ENCODE assay signal across 10 mouse cellular contexts in the genomic region with DNA sequence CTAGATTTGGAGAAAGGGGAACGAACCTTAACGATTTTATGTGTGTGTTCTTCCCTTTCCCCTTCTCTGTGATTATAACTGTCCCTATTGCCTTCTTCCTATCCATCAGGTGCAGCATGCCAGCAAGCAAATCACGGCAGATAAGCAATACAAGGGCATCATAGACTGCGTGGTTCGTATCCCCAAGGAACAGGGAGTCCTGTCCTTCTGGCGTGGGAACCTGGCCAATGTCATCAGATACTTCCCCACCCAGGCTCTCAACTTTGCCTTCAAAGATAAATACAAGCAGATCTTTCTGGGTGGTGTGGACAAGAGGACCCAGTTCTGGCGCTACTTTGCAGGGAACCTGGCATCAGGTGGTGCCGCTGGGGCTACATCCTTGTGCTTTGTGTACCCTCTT. TPM values are rescaled to one million over a fixed set of nuclear protein-coding genes. Genes with fewer than 3 reads are reported as not detected.
DNase-seq lines count a peak whose midpoint lies in the region; ATAC-seq and TF ChIP-seq lines count a peak whose summit lies in the region.
"Not testable (repeated sequence)": the region's sequence is repeated elsewhere in the genome, so short reads cannot be mapped to it uniquely, and the experiment has no call there.
"Had no signal": no experiment of that assay in that cellular context is flagged by ENCODE, and none has a peak within 500 bp of the region (broad histone marks: within the 10 kb centered on the region; RNA-seq: fewer than 3 reads in every experiment).

No protein-coding gene starts in this region.

- 72% methylated on average over 8 of the region's 8 CpGs for WGBS in embryonic facial prominence, embryonic 11.5 days
- WGBS in forebrain, postnatal 0 days = 71% methylated on average over 8 of the region's 8 CpGs
- WGBS in hindbrain, embryonic 11.5 days = 84% methylated on average over 8 of the region's 8 CpGs
- WGBS in kidney, embryonic 16.5 days = 59% methylated on average over 8 of the region's 8 CpGs
- WGBS in liver, embryonic 14.5 days (ENCODE audit: insufficient replicate concordance) = 46% methylated on average over 8 of the region's 8 CpGs
- 80% methylated on average over 8 of the region's 8 CpGs for WGBS in midbrain, embryonic 12.5 days
- 57% methylated on average over 8 of the region's 8 CpGs for WGBS in spleen, adult 2 months

- not testable (repeated sequence) for H3K27ac ChIP-seq in CH12.LX (ENCODE audit: insufficient read depth, low read depth); embryonic facial prominence, embryonic 11.5 days (replicated peaks; ENCODE audit: low read depth, low read length); forebrain, postnatal 0 days (ENCODE audit: low read depth, low read length); hindbrain, embryonic 11.5 days (ENCODE audit: low read depth, low read length); liver, embryonic 14.5 days; midbrain, embryonic 12.5 days (replicated peaks); spleen, adult 2 months (ENCODE audit: insufficient read depth, low read length)
- peak overlapping the region; percentile 90; the same call in 1 of the 2 replicates for H3K27ac ChIP-seq in kidney, embryonic 16.5 days (ENCODE audit: low read length)

- dilution Hi-C loops in CH12.LX (cut with MboI; ENCODE audit: extremely low pct_ligation_motif_present, extremely low pct_unique_long_range_greater_than_20kb, low sequenced_read_pairs) = not testable (repeated sequence)

- not testable (repeated sequence) for TF ChIP-seq RAD21 in CH12.LX (IDR thresholded peaks at IDR 0.05; ENCODE audit: low read depth, low read length)

- not testable (repeated sequence) for H3K27me3 ChIP-seq in CH12.LX (replicated peaks); embryonic facial prominence, embryonic 11.5 days (ENCODE audit: control insufficient read depth, insufficient read depth, low read length); forebrain, postnatal 0 days (ENCODE audit: insufficient read depth, low read length); hindbrain, embryonic 11.5 days (ENCODE audit: control insufficient read depth, insufficient read depth, low read length); kidney, embryonic 16.5 days (ENCODE audit: insufficient read depth, low read length); liver, embryonic 14.5 days (ENCODE audit: control insufficient read depth, insufficient read depth, low read length); midbrain, embryonic 12.5 days; spleen, adult 2 months (ENCODE audit: control insufficient read depth, insufficient read depth, low read length)

- not testable (repeated sequence) for H3K79me2 ChIP-seq in CH12.LX (replicated peaks; ENCODE audit: control insufficient read depth, extremely low read depth, insufficient read depth, poor library complexity, severe bottlenecking)

- in situ Hi-C loops in CH12.LX (cut with MboI; ENCODE audit: low pct_ligation_motif_present, low pct_unique_long_range_greater_than_20kb, low sequenced_read_pairs) = loop anchor here (5.0 to 10.0 kb wide), 2 partner anchors 34 to 52 kb away; a partner anchor contains a TSS

- not testable (repeated sequence) for DNase-seq in CH12.LX (ENCODE audit: extremely low read depth); embryonic facial prominence, embryonic 11.5 days (ENCODE audit: low spot score); forebrain, postnatal 0 days; hindbrain, embryonic 11.5 days (ENCODE audit: low spot score); liver, embryonic 14.5 days (ENCODE audit: low read depth in 3 of 3, low spot score in 3 of 3); spleen, adult 2 months (ENCODE audit: low read depth in 1 of 2, low spot score in 2 of 2)

- TF ChIP-seq EP300 in CH12.LX (IDR thresholded peaks at IDR 0.05; ENCODE audit: low read length); liver, embryonic 14.5 days (IDR thresholded peaks at IDR 0.05; ENCODE audit: low read depth): not testable (repeated sequence)

- not testable (repeated sequence) for TF ChIP-seq POLR2A in CH12.LX (IDR thresholded peaks at IDR 0.05; ENCODE audit: low read depth, low read length); spleen, adult 2 months (IDR thresholded peaks at IDR 0.05; ENCODE audit: low read depth, low read length)

- peak overlapping the region; percentile 83 for H3K9ac ChIP-seq in CH12.LX (ENCODE audit: insufficient read depth, low read depth)
- H3K9ac ChIP-seq in embryonic facial prominence, embryonic 11.5 days (replicated peaks; ENCODE audit: low read length) = not testable (repeated sequence)
- H3K9ac ChIP-seq in forebrain, postnatal 0 days = peak overlapping the region; percentile 64; the same call in 1 of the 2 replicates
- 0 out of 2 replicates have a peak overlapping the region, but pooled peaks have one; percentile 23 for H3K9ac ChIP-seq in hindbrain, embryonic 11.5 days (ENCODE audit: low read depth, low read length)
- peak overlapping the region; percentile 69 for H3K9ac ChIP-seq in kidney, embryonic 16.5 days (replicated peaks; ENCODE audit: low read length)
- peak overlapping the region; percentile 89 for H3K9ac ChIP-seq in liver, embryonic 14.5 days (replicated peaks)
- peak overlapping the region; percentile 76; the same call in 1 of the 2 replicates for H3K9ac ChIP-seq in midbrain, embryonic 12.5 days (replicated peaks)

- not testable (repeated sequence) for TF ChIP-seq CTCF in CH12.LX (conservative IDR thresholded peaks at IDR 0.05 in 1 of 2, IDR thresholded peaks at IDR 0.05 in 1 of 2; ENCODE audit: low read depth in 2 of 2, low read length in 2 of 2); forebrain, postnatal 0 days (IDR thresholded peaks at IDR 0.05; ENCODE audit: low read depth); liver, embryonic 14.5 days (IDR thresholded peaks at IDR 0.05; ENCODE audit: low read depth); spleen, adult 2 months (IDR thresholded peaks at IDR 0.05; ENCODE audit: extremely low read depth, insufficient read depth, insufficient read length, insufficient replicate concordance)

- not testable (repeated sequence) for H3K9me3 ChIP-seq in CH12.LX (replicated peaks; ENCODE audit: low read length); embryonic facial prominence, embryonic 11.5 days (replicated peaks; ENCODE audit: control insufficient read depth, low read length); forebrain, postnatal 0 days (ENCODE audit: low read length); hindbrain, embryonic 11.5 days (ENCODE audit: control insufficient read depth, low read length); kidney, embryonic 16.5 days (ENCODE audit: low read length); liver, embryonic 14.5 days (ENCODE audit: control insufficient read depth, low read length); midbrain, embryonic 12.5 days

- peak overlapping the region; percentile 32 for H3K4me2 ChIP-seq in CH12.LX (ENCODE audit: insufficient read depth, low read depth, poor library complexity, severe bottlenecking)
- peak overlapping the region; percentile 52; the same call in 1 of the 2 replicates for H3K4me2 ChIP-seq in embryonic facial prominence, embryonic 11.5 days (ENCODE audit: low read depth, low read length)
- H3K4me2 ChIP-seq in forebrain, postnatal 0 days (ENCODE audit: low read depth) = peak overlapping the region; percentile 57
- H3K4me2 ChIP-seq in hindbrain, embryonic 11.5 days (replicated peaks; ENCODE audit: low read depth, low read length) = peak overlapping the region; percentile 39
- peak overlapping the region; percentile 55 for H3K4me2 ChIP-seq in kidney, embryonic 16.5 days (replicated peaks; ENCODE audit: low read depth, low read length)
- H3K4me2 ChIP-seq in liver, embryonic 14.5 days (ENCODE audit: low read depth) = peak overlapping the region; percentile 73
- peak overlapping the region; percentile 54 for H3K4me2 ChIP-seq in midbrain, embryonic 12.5 days (replicated peaks)

- peaks cover 15 to 18% of the 10 kb centered on the region in 2 experiments for H3K36me3 ChIP-seq in CH12.LX (replicated peaks in 1 of 2; ENCODE audit: control insufficient read depth in 1 of 2, insufficient read depth in 1 of 2, low read length in 1 of 2)
- H3K36me3 ChIP-seq in embryonic facial prominence, embryonic 11.5 days (replicated peaks; ENCODE audit: control insufficient read depth, insufficient read depth, low read depth, low read length); forebrain, postnatal 0 days (ENCODE audit: insufficient read depth); hindbrain, embryonic 11.5 days (ENCODE audit: control insufficient read depth, insufficient read depth, low read length); kidney, embryonic 16.5 days (ENCODE audit: insufficient read depth, low read length); spleen, adult 2 months (ENCODE audit: control insufficient read depth, insufficient read depth, low read length): not testable (repeated sequence)
- H3K36me3 ChIP-seq in liver, embryonic 14.5 days (replicated peaks; ENCODE audit: control insufficient read depth, insufficient read depth, low read depth) = peaks cover 10% of the 10 kb centered on the region
- peaks cover 10% of the 10 kb centered on the region for H3K36me3 ChIP-seq in midbrain, embryonic 12.5 days

- peak overlapping the region; percentile 73 to 81 (median 75) for H3K4me3 ChIP-seq in CH12.LX (replicated peaks in 1 of 3; ENCODE audit: low read depth in 2 of 3, low read length in 2 of 3, poor library complexity in 1 of 3)
- H3K4me3 ChIP-seq in embryonic facial prominence, embryonic 11.5 days (ENCODE audit: low read depth, low read length) = peak overlapping the region; percentile 55
- peak overlapping the region; percentile 52 for H3K4me3 ChIP-seq in forebrain, postnatal 0 days (ENCODE audit: low read depth, low read length)
- H3K4me3 ChIP-seq in hindbrain, embryonic 11.5 days (ENCODE audit: low read depth, low read length) = peak overlapping the region; percentile 58
- peak overlapping the region; percentile 69 for H3K4me3 ChIP-seq in kidney, embryonic 16.5 days (ENCODE audit: low read length)
- peak overlapping the region; percentile 67 to 75 for H3K4me3 ChIP-seq in liver, embryonic 14.5 days (ENCODE audit: insufficient read depth in 1 of 2, low read depth in 2 of 2, low read length in 2 of 2)
- peak overlapping the region; percentile 59 for H3K4me3 ChIP-seq in midbrain, embryonic 12.5 days
- peak overlapping the region; percentile 92; the same call in 1 of the 2 replicates for H3K4me3 ChIP-seq in spleen, adult 2 months (ENCODE audit: extremely low read depth, insufficient read depth, insufficient read length)

- not testable (repeated sequence) for H3K4me1 ChIP-seq in CH12.LX (ENCODE audit: control insufficient read depth in 1 of 2, insufficient read depth in 2 of 2); embryonic facial prominence, embryonic 11.5 days (ENCODE audit: control insufficient read depth, insufficient read depth, low read length); forebrain, postnatal 0 days (ENCODE audit: insufficient read depth); hindbrain, embryonic 11.5 days (replicated peaks; ENCODE audit: control insufficient read depth, insufficient read depth, low read length); kidney, embryonic 16.5 days (ENCODE audit: insufficient read depth, low read length); liver, embryonic 14.5 days (replicated peaks; ENCODE audit: control insufficient read depth in 2 of 2, insufficient read depth in 2 of 2, low read length in 1 of 2); midbrain, embryonic 12.5 days; spleen, adult 2 months (ENCODE audit: control insufficient read depth, insufficient read depth, insufficient read length)

- ATAC-seq in embryonic facial prominence, embryonic 11.5 days (replicated peaks; ENCODE audit: insufficient number of reproducible peaks, low FRiP score, low TSS enrichment, low read depth); forebrain, postnatal 0 days; hindbrain, embryonic 11.5 days (ENCODE audit: low FRiP score); kidney, embryonic 16.5 days (ENCODE audit: low FRiP score, low TSS enrichment); liver, embryonic 14.5 days (ENCODE audit: insufficient read depth); midbrain, embryonic 12.5 days (ENCODE audit: low FRiP score, low read depth): not testable (repeated sequence)

RNA-seq across cellular contexts. Expression of a gene that starts 1.3 kb away (rescaled TPM):
- total RNA-seq in CH12.LX (2012; rRNA removed) = 591 and 695 TPM in 2 replicates
- total RNA-seq in CH12.LX (2014; rRNA removed) = 1,083 and 1,177 TPM in 2 replicates
- 878 and 881 TPM in 2 replicates for polyA plus RNA-seq in CH12.LX (2012; ENCODE audit: insufficient read length, low read depth)
- 585 and 587 TPM in 2 replicates for polyA plus RNA-seq in embryonic facial prominence, embryonic 11.5 days (2014; fragmentation: Nextera tagmentation; extraction: Ambion mirVana)
- total RNA-seq in forebrain, postnatal 0 days (2014; rRNA removed) = 333 and 351 TPM in 2 replicates
- polyA plus RNA-seq in forebrain, postnatal 0 days (2015; fragmentation: Nextera tagmentation; extraction: Ambion mirVana) = 466 and 495 TPM in 2 replicates
- polyA plus RNA-seq in hindbrain, embryonic 11.5 days (2014; fragmentation: Nextera tagmentation; extraction: Ambion mirVana) = 838 and 896 TPM in 2 replicates
- polyA plus RNA-seq in kidney, embryonic 16.5 days (2015; fragmentation: Nextera tagmentation; extraction: Ambion mirVana) = 924 and 964 TPM in 2 replicates
- polyA plus RNA-seq in liver, embryonic 14.5 days (2012; rRNA removed) = 291 and 352 TPM in 2 replicates
- polyA plus RNA-seq in liver, embryonic 14.5 days (2014; fragmentation: Nextera tagmentation; extraction: Ambion mirVana) = 514 and 522 TPM in 2 replicates
- 569 and 644 TPM in 2 replicates for polyA plus RNA-seq in midbrain, embryonic 12.5 days (2016; fragmentation: Nextera tagmentation; extraction: Ambion mirVana)
- 263 and 357 TPM in 2 replicates for polyA plus RNA-seq in spleen, adult 2 months (2012; rRNA removed)

RNA-seq across cellular contexts. Expression of a gene that starts 53.3 kb away (rescaled TPM):
- total RNA-seq in CH12.LX (2012; rRNA removed) = 1.2 and 1.7 TPM in 2 replicates
- 1.5 and 2.2 TPM in 2 replicates for total RNA-seq in CH12.LX (2014; rRNA removed)
- polyA plus RNA-seq in CH12.LX (2012; ENCODE audit: insufficient read length, low read depth) = 1.4 and 1.7 TPM in 2 replicates
- 0.89 and 1.00 TPM in 2 replicates for polyA plus RNA-seq in embryonic facial prominence, embryonic 11.5 days (2014; fragmentation: Nextera tagmentation; extraction: Ambion mirVana)
- 0.33 TPM in 1 of 2 replicates, not detected in the other for total RNA-seq in forebrain, postnatal 0 days (2014; rRNA removed)
- 0.13 and 0.54 TPM in 2 replicates for polyA plus RNA-seq in forebrain, postnatal 0 days (2015; fragmentation: Nextera tagmentation; extraction: Ambion mirVana)
- 1.2 TPM in 2 replicates for polyA plus RNA-seq in hindbrain, embryonic 11.5 days (2014; fragmentation: Nextera tagmentation; extraction: Ambion mirVana)
- 2.9 and 3.3 TPM in 2 replicates for polyA plus RNA-seq in kidney, embryonic 16.5 days (2015; fragmentation: Nextera tagmentation; extraction: Ambion mirVana)
- polyA plus RNA-seq in liver, embryonic 14.5 days (2012; rRNA removed) = 0.49 and 0.76 TPM in 2 replicates
- 0.66 and 0.81 TPM in 2 replicates for polyA plus RNA-seq in liver, embryonic 14.5 days (2014; fragmentation: Nextera tagmentation; extraction: Ambion mirVana)
- 0.69 and 0.83 TPM in 2 replicates for polyA plus RNA-seq in midbrain, embryonic 12.5 days (2016; fragmentation: Nextera tagmentation; extraction: Ambion mirVana)
- polyA plus RNA-seq in spleen, adult 2 months (2012; rRNA removed) = 1.2 and 1.5 TPM in 2 replicates
- total RNA-seq: left cerebral cortex, postnatal 10 days; megakaryocyte-erythroid progenitor cell, adult 5-6 weeks had no signal
